Mouse (Mus musculus): ENCODE data around the gene Ccdc124.

GRCm38 (mm10) chr8:70914704-70915103 lies 41.0 kb upstream of the Ccdc124 start:
- TF ChIP-seq ZC3H11A (IDR thresholded peaks at IDR 0.05; ENCODE audit: low read depth, low read length) (no peak), CTCF (conservative IDR thresholded peaks at IDR 0.05 in 1 of 2, IDR thresholded peaks at IDR 0.05 in 1 of 2; ENCODE audit: low read depth in 2 of 2, low read length in 2 of 2) (no peak), KAT2A (IDR thresholded peaks at IDR 0.05; ENCODE audit: insufficient replicate concordance, low read length) (no peak), HCFC1 (IDR thresholded peaks at IDR 0.05; ENCODE audit: low read depth, low read length) (no peak), POLR2A (IDR thresholded peaks at IDR 0.05; ENCODE audit: low read depth, low read length) (no peak), ZNF384 (IDR thresholded peaks at IDR 0.05; ENCODE audit: low read depth, low read length) (no peak), EP300 (IDR thresholded peaks at IDR 0.05; ENCODE audit: low read length) (no peak), E2F4 (IDR thresholded peaks at IDR 0.05; ENCODE audit: insufficient replicate concordance, low read depth, low read length) (no peak), NELFE (IDR thresholded peaks at IDR 0.05; ENCODE audit: low read depth, low read length) (no peak), MEF2A (IDR thresholded peaks at IDR 0.05; ENCODE audit: borderline replicate concordance, low read depth, low read length) (no peak)

Measured in CH12.LX (cell line).